Mouse (Mus musculus) kidney, postnatal 0 days (tissue): ENCODE data around the gene Eml3. TPM values are rescaled to one million over a fixed set of nuclear protein-coding genes. Genes with fewer than 3 reads are reported as not detected.

Experiments used
- ATAC-seq: fragments of 200-750 bp; cut with Nextera tagmentation; replicated peaks from 2 replicates; pipeline ENCODE4 v1.8.0; 2017; ENCODE audit warnings: low read depth, moderate number of reproducible peaks, moderate TSS enrichment, moderate library complexity; ENCODE audit not compliant: low FRiP score
- DNase-seq: peaks from one replicate; pipeline ENCODE4 v3.0.0-alpha.2; 2016; ENCODE audit warnings: low spot score
- H3K27ac ChIP-seq: fragments of 300-500 bp; sonication (generic); 2 replicates; pipeline ENCODE4 v1.5.1; 2014; ENCODE audit warnings: mild to moderate bottlenecking
- H3K27me3 ChIP-seq: fragments of 300-500 bp; sonication (generic); 2 replicates; pipeline ENCODE4 v1.6.1; 2014; ENCODE audit warnings: low read length, mixed read lengths; ENCODE audit not compliant: insufficient read depth
- H3K36me3 ChIP-seq: fragments of 300-500 bp; sonication (generic); 2 replicates; pipeline ENCODE4 v1.6.1; 2014; ENCODE audit warnings: low read length, mixed read lengths; ENCODE audit not compliant: insufficient read depth
- H3K4me1 ChIP-seq: fragments of 300-500 bp; sonication (generic); replicated peaks from 2 replicates; pipeline ENCODE4 v1.6.1; 2014; ENCODE audit warnings: antibody characterized with exemption, low read length, mixed read lengths; ENCODE audit not compliant: insufficient read depth
- H3K4me2 ChIP-seq: fragments of 300-500 bp; sonication (generic); 2 replicates; pipeline ENCODE4 v1.6.1; 2014; ENCODE audit warnings: mild to moderate bottlenecking, low read length, moderate library complexity, mixed read lengths
- H3K4me3 ChIP-seq: fragments of 300-500 bp; sonication (generic); replicated peaks from 2 replicates; pipeline ENCODE4 v1.5.1; 2014; ENCODE audit warnings: low read depth, low read length
- H3K9ac ChIP-seq: fragments of 300-500 bp; sonication (generic); 2 replicates; pipeline ENCODE4 v1.6.1; 2014; ENCODE audit warnings: low read depth, low read length
- H3K9me3 ChIP-seq: fragments of 300-500 bp; sonication (generic); replicated peaks from 2 replicates; pipeline ENCODE4 v1.6.1; 2016; ENCODE audit warnings: low read length, inconsistent platforms, mixed read lengths
- CTCF ChIP-seq: IDR thresholded peaks from 2 replicates; pipeline ENCODE4 v1.5.1; 2016; ENCODE audit warnings: antibody characterized with exemption, low read depth, mild to moderate bottlenecking, moderate library complexity
- WGBS: fragments of 180-500 bp; shearing (Covaris S2); extraction: QIAGEN DNeasy Blood & Tissue Kit; methylation state at CpG from one replicate; pipeline ENCODE4 v1.1.7; 2014; 5-methylcytosine and 5-hydroxymethylcytosine counted together
- polyA plus RNA-seq: library from polyadenylated mRNA; unstranded; fragments of >200 nt; fragmentation: Nextera tagmentation; extraction: Ambion mirVana; gene quantifications from 2 replicates; pipeline ENCODE4 v1.2.1, GENCODE M21; 2015

The Eml3 gene
- polyA plus RNA-seq, 1 experiment from 2014 or later = 25.5 TPM

- Histone ChIP-seq H3K36me3 (peaks cover 22% of the 10 kb centered on the region), H3K9me3 (no peaks in the 10 kb centered on the region), H3K27me3 (no peaks in the 10 kb centered on the region), H3K4me1 (peaks cover 17% of the 10 kb centered on the region), H3K9ac (no peak overlapping the region), H3K4me3 (no peak overlapping the region), H3K4me2 (no peak overlapping the region), H3K27ac (no peak overlapping the region)
- WGBS = 84% methylated on average over 2 of the region's 2 CpGs
- no peak for TF ChIP-seq CTCF
- DNase-seq (no peak), ATAC-seq (no peak)
These were observed 52.3 kb downstream of the Eml3 start for GRCm38 (mm10) chr19:8981450-8982168.

GRCm38 (mm10) chr19:8982303-8983149 is 53.2 kb downstream of the Eml3 start:
- 41% methylated on average over 5 of the region's 5 CpGs for whole genome bisulfite sequencing
- Histone ChIP-seq H3K4me1 (peaks cover 17% of the 10 kb centered on the region), H3K9ac (no peak overlapping the region), H3K4me2 (no peak overlapping the region), H3K4me3 (no peak overlapping the region), H3K36me3 (peaks cover 13% of the 10 kb centered on the region), H3K9me3 (no peaks in the 10 kb centered on the region), H3K27me3 (no peaks in the 10 kb centered on the region), H3K27ac (0 out of 2 replicates have a peak overlapping the region, but pooled peaks have one; percentile 54)
- no peak for TF ChIP-seq CTCF
- no peak for ATAC-seq
- no peak for DNase-seq

GRCm38 (mm10) chr19:8983150-8983650 is 53.8 kb downstream of the Eml3 start:
- Histone ChIP-seq H3K4me1 (peaks cover 17% of the 10 kb centered on the region), H3K9me3 (no peaks in the 10 kb centered on the region), H3K9ac (no peak overlapping the region), H3K27ac (peak overlapping the region; percentile 54; the same call in 1 of the 2 replicates), H3K36me3 (peaks cover 8% of the 10 kb centered on the region), H3K27me3 (no peaks in the 10 kb centered on the region), H3K4me2 (no peak overlapping the region), H3K4me3 (no peak overlapping the region)
- ATAC-seq = no peak; the same call in 1 of the 2 replicates
- no peak for TF ChIP-seq CTCF
- peak; percentile 44 for DNase-seq
- 24% methylated on average over 4 of the region's 4 CpGs for WGBS

- TF ChIP-seq CTCF = no peak
- no peaks in the 10 kb centered on the region for H3K9me3 ChIP-seq
- H3K27me3 ChIP-seq = no peaks in the 10 kb centered on the region
- DNase-seq = peak; percentile 85
- 22% methylated on average over 7 of the region's 7 CpGs for WGBS
- H3K4me2 ChIP-seq = no peak overlapping the region
- ATAC-seq = no peak
- no peak overlapping the region for H3K9ac ChIP-seq
- no peaks in the 10 kb centered on the region; the same call in 1 of the 2 replicates for H3K36me3 ChIP-seq
- 0 out of 2 replicates have a peak overlapping the region, but pooled peaks have one; percentile 54 for H3K27ac ChIP-seq
- H3K4me3 ChIP-seq = no peak overlapping the region
- H3K4me1 ChIP-seq = peaks cover 25% of the 10 kb centered on the region
These were observed 55.0 kb downstream of the Eml3 start for GRCm38 (mm10) chr19:8984255-8984868.

GRCm38 (mm10) chr19:8985891-8986290 is 56.5 kb downstream of the Eml3 start:
- Histone ChIP-seq H3K27me3 (no peaks in the 10 kb centered on the region), H3K9ac (no peak overlapping the region), H3K4me2 (no peak overlapping the region), H3K4me3 (no peak overlapping the region), H3K36me3 (no peaks in the 10 kb centered on the region), H3K9me3 (no peaks in the 10 kb centered on the region), H3K4me1 (peaks cover 25% of the 10 kb centered on the region), H3K27ac (no peak overlapping the region)
- TF ChIP-seq CTCF = no peak
- DNase-seq (no peak), ATAC-seq (no peak)
- WGBS = 53% methylated on average over 5 of the region's 5 CpGs

GRCm38 (mm10) chr19:8987816-8988215 is 58.5 kb downstream of the Eml3 start:
- Histone ChIP-seq H3K9me3 (no peaks in the 10 kb centered on the region), H3K4me1 (peaks cover 37% of the 10 kb centered on the region), H3K27ac (no peak overlapping the region), H3K9ac (no peak overlapping the region), H3K27me3 (no peaks in the 10 kb centered on the region), H3K4me2 (no peak overlapping the region), H3K36me3 (no peaks in the 10 kb centered on the region), H3K4me3 (no peak overlapping the region)
- ATAC-seq = no peak
- no peak for TF ChIP-seq CTCF
- 42% methylated on average over 2 of the region's 2 CpGs for WGBS
- DNase-seq = no peak
